Mouse (Mus musculus): ENCODE measurements around the gene Pla2g12b. TPM values are rescaled to one million over a fixed set of nuclear protein-coding genes. Genes with fewer than 3 reads are reported as not detected.

Pla2g12b gene
- not detected for total RNA-seq (2023)

GRCm38 (mm10) chr10:59402899-59403792 lies at the start of gene Pla2g12b:
TSS of gene Pla2g12b (plus strand) at chr10:59403660.

DNA sequence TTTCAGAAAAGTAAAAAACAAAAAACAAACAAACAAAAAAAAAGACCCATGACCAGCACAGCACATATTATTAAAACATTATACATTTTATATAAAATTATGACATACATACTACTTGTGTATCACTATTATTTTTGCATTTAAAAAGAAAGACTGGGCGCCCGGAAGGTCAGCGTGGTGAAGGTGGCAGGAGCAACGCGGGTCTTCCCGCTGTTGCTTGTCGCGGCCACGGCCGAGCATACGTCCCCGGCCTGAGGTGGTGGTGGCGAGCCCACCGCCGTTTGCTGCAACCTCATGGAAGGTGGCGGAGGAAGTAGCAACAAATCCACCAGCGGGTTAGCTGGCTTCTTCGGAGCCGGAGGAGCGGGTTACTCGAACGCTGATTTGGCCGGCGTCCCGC lies 8.0 kb upstream of the Pla2g12b start, which contains the start of gene Gm10273:
TSS of gene Gm10273 (plus strand) at position 172 of the 400 bp plus-strand sequence.

DNA sequence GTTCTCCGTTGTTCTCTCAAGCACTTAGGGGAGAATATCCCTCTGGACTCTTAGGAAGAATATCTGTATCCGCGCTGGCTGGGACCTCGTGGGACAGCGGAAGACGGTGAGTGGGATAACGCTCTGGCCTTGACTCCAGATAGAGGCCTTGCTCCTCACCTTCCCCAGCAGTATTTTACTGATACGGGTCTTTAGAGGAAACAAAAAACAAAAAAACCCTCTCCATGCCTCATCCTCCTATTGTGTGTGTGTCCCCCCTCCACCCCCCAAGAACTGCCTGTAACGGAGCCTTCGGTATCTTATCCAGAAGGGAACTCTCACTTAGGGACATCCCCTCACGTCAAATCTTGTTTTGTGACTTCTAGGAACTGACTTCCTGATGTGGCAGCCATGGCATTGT lies 38.3 kb downstream of the Pla2g12b start, which contains the start of gene Oit3:
TSS of gene Oit3 (minus strand) at position 44 of the 400 bp plus-strand sequence.

Other genes with a start within 250 kb of the Pla2g12b start
- 1 to 10 TPM; 1.1 to 2.5 TPM for gene Sept10, start 181.8 kb upstream of the Pla2g12b start, total RNA-seq (2023)
- gene Sowahc, start 181.7 kb upstream of the Pla2g12b start, total RNA-seq (2023): 1 to 10 TPM; 1.8 to 2.0 TPM
- 10 to 100 TPM; 19.0 to 22.1 TPM for gene P4ha1, start 80.4 kb upstream of the Pla2g12b start, total RNA-seq (2023)
- 10 to 100 TPM in 1 of 2 experiments, under 1 TPM in 1; 0.58 to 31.1 TPM for gene Gm10273, start 8.0 kb upstream of the Pla2g12b start, total RNA-seq (2023)
- gene Oit3, start 38.1 kb downstream of the Pla2g12b start, total RNA-seq (2023): not detected
- gene Gm10322, start 212.4 kb downstream of the Pla2g12b start, total RNA-seq (2023): not detected
- gene Mcu, start 213.0 kb downstream of the Pla2g12b start, total RNA-seq (2023): 10 to 100 TPM; 21.6 to 24.3 TPM